Mouse (Mus musculus) CH12.LX (cell line): ENCODE data around the gene Relch. TPM values are rescaled to one million over a fixed set of nuclear protein-coding genes. Genes with fewer than 3 reads are reported as not detected.

Experiments
- DNase-seq: peaks from one replicate; pipeline ENCODE4 v3.0.0-alpha.2; 2013; ENCODE audit errors: extremely low read depth
- H3K27ac ChIP-seq: 2 replicates; pipeline ENCODE4 v1.5.1; 2012; ENCODE audit warnings: low read depth, mild to moderate bottlenecking, control low read depth, moderate library complexity; ENCODE audit not compliant: insufficient read depth
- H3K27me3 ChIP-seq: replicated peaks from 2 replicates; pipeline ENCODE3; 2012; ENCODE audit warnings: inconsistent platforms
- H3K36me3 ChIP-seq, 2 experiments: replicated peaks in 1 of 2; 2 replicates each; pipeline versions ENCODE3 to v1.6.1; 2012; ENCODE audit warnings: inconsistent platforms in 1 of 2, low read length in 1 of 2, mild to moderate bottlenecking in 1 of 2, mixed read lengths in 1 of 2, moderate library complexity in 1 of 2; ENCODE audit not compliant: control insufficient read depth in 1 of 2, insufficient read depth in 1 of 2
- H3K4me1 ChIP-seq, 2 experiments: 2 replicates each; pipeline ENCODE4 v1.6.1; 2012; ENCODE audit warnings: inconsistent platforms in 1 of 2, moderate library complexity in 1 of 2; ENCODE audit not compliant: insufficient read depth in 2 of 2, control insufficient read depth in 1 of 2
- H3K4me2 ChIP-seq: 2 replicates; pipeline ENCODE4 v1.6.1; 2012; ENCODE audit warnings: low read depth, mild to moderate bottlenecking, control low read depth; ENCODE audit not compliant: poor library complexity, insufficient read depth, severe bottlenecking
- H3K4me3 ChIP-seq, 3 experiments: fragments of 150-350 bp in 1 of 3; sonication (generic) in 1 of 3; replicated peaks in 1 of 3; 2 replicates each; pipeline versions ENCODE3 to v1.5.1; 2011 to 2012; ENCODE audit warnings: low read depth in 2 of 3, low read length in 2 of 3, mild to moderate bottlenecking in 2 of 3, moderate library complexity in 2 of 3, control low read depth in 1 of 3, improper control_type of control experiment in 1 of 3, inconsistent platforms in 1 of 3, mixed read lengths in 1 of 3; ENCODE audit not compliant: poor library complexity in 1 of 3
- H3K79me2 ChIP-seq: replicated peaks from 2 replicates; pipeline ENCODE4 v1.6.1; 2012; ENCODE audit warnings: mild to moderate bottlenecking, moderate library complexity; ENCODE audit not compliant: control insufficient read depth, poor library complexity, insufficient read depth, severe bottlenecking; ENCODE audit errors: extremely low read depth
- H3K9ac ChIP-seq: 2 replicates; pipeline ENCODE4 v1.6.1; 2012; ENCODE audit warnings: low read depth, mild to moderate bottlenecking, control low read depth, moderate library complexity; ENCODE audit not compliant: insufficient read depth
- H3K9me3 ChIP-seq: replicated peaks from 2 replicates; pipeline ENCODE3; 2012; ENCODE audit warnings: low read length, inconsistent platforms, mixed read lengths
- BHLHE40 ChIP-seq: IDR thresholded peaks from 2 replicates; pipeline ENCODE4 v1.6.1; 2011; ENCODE audit warnings: mild to moderate bottlenecking, low read depth, low read length, improper control_type of control experiment
- CHD1 ChIP-seq: IDR thresholded peaks from 2 replicates; pipeline ENCODE4 v1.6.1; 2012; ENCODE audit warnings: low read depth, low read length, improper control_type of control experiment, inconsistent platforms
- CHD2 ChIP-seq: IDR thresholded peaks from 2 replicates; pipeline ENCODE4 v1.6.1; 2011; ENCODE audit warnings: low read length, improper control_type of control experiment
- CTCF ChIP-seq, 2 experiments: IDR thresholded peaks in 1 of 2; conservative IDR thresholded peaks in 1 of 2; 2 replicates each; pipeline ENCODE4 v1.5.1; 2011 to 2012; ENCODE audit warnings: low read depth in 2 of 2, low read length in 2 of 2, improper control_type of control experiment in 1 of 2, inconsistent platforms in 1 of 2, mild to moderate bottlenecking in 1 of 2, moderate library complexity in 1 of 2
- E2F4 ChIP-seq: IDR thresholded peaks from 2 replicates; pipeline ENCODE4 v1.6.1; 2011; ENCODE audit warnings: low read depth, low read length, improper control_type of control experiment; ENCODE audit not compliant: insufficient replicate concordance
- ELF1 ChIP-seq: IDR thresholded peaks from 2 replicates; pipeline ENCODE4 v1.6.1; 2014; ENCODE audit warnings: low read depth, mild to moderate bottlenecking, inconsistent platforms, low read length, improper control_type of control experiment
- EP300 ChIP-seq: IDR thresholded peaks from 2 replicates; pipeline ENCODE4 v1.6.1; 2011; ENCODE audit warnings: low read length, improper control_type of control experiment
- HCFC1 ChIP-seq: IDR thresholded peaks from 2 replicates; pipeline ENCODE4 v1.6.1; 2012; ENCODE audit warnings: low read depth, mild to moderate bottlenecking, inconsistent platforms, low read length, improper control_type of control experiment
- JUND ChIP-seq: conservative IDR thresholded peaks from 2 replicates; pipeline ENCODE4 v1.6.1; 2011; ENCODE audit warnings: low read depth, low read length, improper control_type of control experiment
- KAT2A ChIP-seq: IDR thresholded peaks from 2 replicates; pipeline ENCODE4 v1.6.1; 2012; ENCODE audit warnings: low read length, improper control_type of control experiment, inconsistent platforms; ENCODE audit not compliant: insufficient replicate concordance
- MAX ChIP-seq: IDR thresholded peaks from 2 replicates; pipeline ENCODE4 v1.6.1; 2011; ENCODE audit warnings: low read length, improper control_type of control experiment
- MYC ChIP-seq: IDR thresholded peaks from 2 replicates; pipeline ENCODE4 v1.6.1; 2011; ENCODE audit warnings: low read depth, mild to moderate bottlenecking, improper control_type of control experiment, low read length
- NRF1 ChIP-seq: IDR thresholded peaks from 2 replicates; pipeline ENCODE4 v1.6.1; 2014; ENCODE audit warnings: low read depth, mild to moderate bottlenecking, inconsistent platforms, low read length, improper control_type of control experiment, moderate library complexity
- PAX5 ChIP-seq: IDR thresholded peaks from 2 replicates; pipeline ENCODE4 v1.6.1; 2012; ENCODE audit warnings: low read length, inconsistent platforms, mixed read lengths
- POLR2AphosphoS2 ChIP-seq: IDR thresholded peaks from 2 replicates; pipeline ENCODE4 v1.6.1; 2011; ENCODE audit warnings: low read depth, low read length, improper control_type of control experiment
- RAD21 ChIP-seq: IDR thresholded peaks from 2 replicates; pipeline ENCODE4 v1.6.1; 2011; ENCODE audit warnings: low read depth, mild to moderate bottlenecking, low read length, improper control_type of control experiment, moderate library complexity
- SIN3A ChIP-seq: IDR thresholded peaks from 2 replicates; pipeline ENCODE4 v1.6.1; 2012; ENCODE audit warnings: low read length, improper control_type of control experiment, inconsistent platforms
- SMC3 ChIP-seq: IDR thresholded peaks from 2 replicates; pipeline ENCODE4 v1.6.1; 2011; ENCODE audit warnings: low read depth, low read length, improper control_type of control experiment
- USF1 ChIP-seq: IDR thresholded peaks from 2 replicates; pipeline ENCODE4 v1.6.1; 2014; ENCODE audit warnings: low read depth, mild to moderate bottlenecking, inconsistent platforms, low read length, improper control_type of control experiment
- dilution Hi-C: fragments of 300-500 bp; cut with MboI; formaldehyde crosslinking; loops from 2 replicates; pipeline ENCODE4 v1.14.3; 2020; ENCODE audit warnings: low sequenced_read_pairs; ENCODE audit not compliant: extremely low pct_unique_long_range_greater_than_20kb, extremely low pct_ligation_motif_present
- in situ Hi-C: fragments of 300-500 bp; cut with MboI; formaldehyde crosslinking; loops from 3 replicates; pipeline ENCODE4 v1.14.3; 2019; ENCODE audit warnings: low sequenced_read_pairs, low pct_ligation_motif_present, low pct_unique_long_range_greater_than_20kb, mixed read lengths
- polyA plus RNA-seq: library from polyadenylated mRNA; unstranded; fragments of >175 nt; gene quantifications from 2 replicates; pipeline ENCODE4 v1.2.1, GENCODE M21; 2012; ENCODE audit warnings: low read depth; ENCODE audit not compliant: insufficient read length
- total RNA-seq, 2 experiments: library from RNA; depleted of rRNA; stranded (reverse); fragments of 300-350 nt in 1 of 2; fragments of >200 nt in 1 of 2; gene quantifications; 2 replicates each; pipeline ENCODE4 v1.2.3; 2012 to 2014

Gene Relch
- total and polyA plus RNA-seq, 3 experiments = 23.1 to 25.9 (median 24.3) TPM

DNA sequence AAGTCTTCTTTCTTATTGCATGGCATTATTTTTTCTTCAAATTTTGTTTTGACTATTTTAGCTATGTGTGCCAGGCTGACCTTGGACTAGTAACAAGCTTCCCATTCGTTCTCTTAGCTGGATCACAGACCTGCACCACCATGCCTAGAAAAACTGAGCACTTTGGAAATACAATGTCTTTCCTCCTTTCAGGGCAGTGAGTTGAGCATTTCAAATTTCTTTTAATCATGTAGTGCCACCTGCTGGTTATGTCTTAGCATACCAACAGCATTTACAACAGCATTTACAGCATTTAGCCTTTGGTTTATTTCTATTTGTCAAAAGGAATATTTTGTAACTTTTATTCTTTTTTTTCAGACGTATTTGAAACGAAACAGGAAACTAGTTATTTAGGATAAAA lies 33.2 kb upstream of the Relch start:
- H3K27me3 ChIP-seq = no peaks in the 10 kb centered on the region
- in situ Hi-C loops (no loop called here), dilution Hi-C loops (no loop called here)
- no peak overlapping the region for H3K27ac ChIP-seq
- H3K9ac ChIP-seq = no peak overlapping the region
- H3K36me3 ChIP-seq = peaks cover 16 to 21% of the 10 kb centered on the region in 2 experiments
- no peaks in the 10 kb centered on the region for H3K9me3 ChIP-seq
- H3K4me1 ChIP-seq = no peaks in the 10 kb centered on the region
- DNase-seq = peak; percentile 22
- H3K4me3 ChIP-seq = no peak overlapping the region
- no peak overlapping the region for H3K4me2 ChIP-seq
- TF ChIP-seq KAT2A (no peak), RAD21 (peak; percentile 71), CTCF (conservative IDR thresholded peaks at IDR 0.05 in 1 of 2, IDR thresholded peaks at IDR 0.05 in 1 of 2; ENCODE audit: low read depth in 2 of 2, low read length in 2 of 2) (peak; percentile 26 to 69; a peak in 2 of 4 replicates), SMC3 (peak; percentile 51), USF1 (no peak)
- no peaks in the 10 kb centered on the region for H3K79me2 ChIP-seq

DNA sequence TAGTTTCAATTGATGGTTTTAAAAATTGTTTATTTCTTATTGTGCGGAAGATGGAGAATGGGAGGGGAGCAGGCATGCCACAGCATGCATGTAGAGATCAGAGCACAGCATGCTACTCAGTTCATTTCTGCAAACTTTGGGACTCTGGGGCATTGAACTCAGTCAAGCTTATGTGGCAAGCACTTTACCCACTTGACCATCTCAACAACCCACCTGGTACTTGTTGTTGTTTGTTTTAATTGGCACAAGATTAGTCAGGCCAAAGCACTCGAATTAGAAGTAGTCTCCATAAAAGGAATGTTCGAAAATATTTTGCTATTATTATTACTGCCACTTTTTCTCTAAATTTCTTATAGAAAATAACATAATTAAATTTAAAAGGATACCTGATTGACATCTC lies 19.6 kb upstream of the Relch start:
- DNase-seq = no peak
- no peak overlapping the region for H3K4me2 ChIP-seq
- dilution Hi-C loops = no loop called here
- H3K79me2 ChIP-seq = no peaks in the 10 kb centered on the region
- H3K9ac ChIP-seq = no peak overlapping the region
- no peaks in the 10 kb centered on the region for H3K27me3 ChIP-seq
- no peak overlapping the region for H3K4me3 ChIP-seq
- no peaks in the 10 kb centered on the region for H3K9me3 ChIP-seq
- H3K36me3 ChIP-seq = peaks cover 33 to 66% of the 10 kb centered on the region in 2 experiments
- no peak for TF ChIP-seq SMC3
- no peak for TF ChIP-seq ELF1
- no peak for TF ChIP-seq POLR2AphosphoS2
- no peak for TF ChIP-seq PAX5
- TF ChIP-seq E2F4 = no peak
- no peak for TF ChIP-seq CHD1
- TF ChIP-seq SIN3A = no peak
- no peak for TF ChIP-seq MAX
- no peak for TF ChIP-seq HCFC1
- TF ChIP-seq NRF1 = no peak
- no peak for TF ChIP-seq CTCF (conservative IDR thresholded peaks at IDR 0.05 in 1 of 2, IDR thresholded peaks at IDR 0.05 in 1 of 2; ENCODE audit: low read depth in 2 of 2, low read length in 2 of 2)
- TF ChIP-seq KAT2A = no peak
- H3K4me1 ChIP-seq = peaks cover 0 to 14% of the 10 kb centered on the region in 2 experiments; a peak in 3 of 4 replicates
- in situ Hi-C loops = no loop called here
- no peak overlapping the region for H3K27ac ChIP-seq

DNA sequence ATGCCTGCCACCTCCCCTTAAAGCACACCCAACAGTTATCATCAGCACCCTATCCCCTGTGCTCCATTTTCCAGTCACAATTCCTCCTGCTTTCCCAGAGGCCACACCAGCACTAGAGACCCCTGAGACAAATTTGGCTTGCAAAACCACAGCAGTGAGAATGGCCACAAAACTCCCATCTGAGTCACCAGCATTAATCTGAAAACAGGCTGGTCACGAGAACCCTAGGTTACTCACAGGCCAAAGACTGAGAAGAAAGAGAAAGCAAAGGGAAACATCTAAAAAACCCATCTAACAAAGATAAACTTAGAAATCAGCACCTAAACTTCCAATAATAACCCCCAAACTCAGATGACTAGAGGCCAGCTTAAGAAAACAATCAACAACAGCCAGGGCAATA lies 13.0 kb upstream of the Relch start:
- TF ChIP-seq RAD21 (no peak), MYC (no peak), EP300 (no peak), CHD2 (no peak), PAX5 (no peak), BHLHE40 (peak; percentile 57), KAT2A (no peak), JUND (no peak)
- Histone ChIP-seq H3K4me1 (peaks cover 0 to 7% of the 10 kb centered on the region in 2 experiments; a peak in 1 of 4 replicates), H3K4me2 (no peak overlapping the region), H3K27me3 (no peaks in the 10 kb centered on the region), H3K9me3 (no peaks in the 10 kb centered on the region), H3K4me3 (no peak overlapping the region), H3K9ac (no peak overlapping the region), H3K36me3 (peaks cover 23 to 57% of the 10 kb centered on the region in 2 experiments), H3K27ac (no peak overlapping the region), H3K79me2 (no peaks in the 10 kb centered on the region)
- in situ Hi-C loops = no loop called here
- DNase-seq = no peak
- dilution Hi-C loops = no loop called here
